9 mouse cellular contexts compared by ENCODE assay signal in genomic region chr6:20037769-20038168, GRCm38 (mm10).
DNase-seq lines count a peak whose midpoint lies in the region; ATAC-seq and TF ChIP-seq lines count a peak whose summit lies in the region.
"Had no signal": no experiment of that assay in that cellular context is flagged by ENCODE, and none has a peak within 500 bp of the region (broad histone marks: within the 10 kb centered on the region; RNA-seq: fewer than 3 reads in every experiment).

No protein-coding gene starts in this region.

- H3K9ac ChIP-seq in limb, embryonic 14.5 days (ENCODE audit: low read depth, low read length, severe bottlenecking), result no peak overlapping the region
- H3K9ac ChIP-seq in heart, embryonic 12.5 days, result no peak overlapping the region
- H3K9ac ChIP-seq in hindbrain, embryonic 12.5 days, result no peak overlapping the region
- H3K9ac ChIP-seq: neural tube, embryonic 12.5 days had no signal

- WGBS in limb, embryonic 14.5 days, result 74% methylated on average over 1 of the region's 1 CpGs
- WGBS in limb, embryonic 10.5 days, result 85% methylated on average over 1 of the region's 1 CpGs
- WGBS in heart, embryonic 12.5 days, result 27% methylated on average over 1 of the region's 1 CpGs
- 72% methylated on average over 1 of the region's 1 CpGs for WGBS in hindbrain, embryonic 12.5 days
- 26% methylated on average over 1 of the region's 1 CpGs for WGBS in kidney, adult 2 months

- no peaks in the 10 kb centered on the region for H3K9me3 ChIP-seq in limb, embryonic 14.5 days (ENCODE audit: control insufficient read depth, low read length)
- no peaks in the 10 kb centered on the region for H3K9me3 ChIP-seq in limb, embryonic 10.5 days (replicated peaks)
- H3K9me3 ChIP-seq in heart, embryonic 12.5 days (replicated peaks), result no peaks in the 10 kb centered on the region
- H3K9me3 ChIP-seq in hindbrain, embryonic 12.5 days (replicated peaks), result no peaks in the 10 kb centered on the region
- H3K9me3 ChIP-seq: neural tube, embryonic 12.5 days had no signal

- no peaks in the 10 kb centered on the region for H3K36me3 ChIP-seq in limb, embryonic 14.5 days (ENCODE audit: control insufficient read depth, insufficient read depth, low read length)
- H3K36me3 ChIP-seq in limb, embryonic 10.5 days, result no peaks in the 10 kb centered on the region
- H3K36me3 ChIP-seq in heart, embryonic 12.5 days, result no peaks in the 10 kb centered on the region
- no peaks in the 10 kb centered on the region for H3K36me3 ChIP-seq in hindbrain, embryonic 12.5 days
- no peaks in the 10 kb centered on the region for H3K36me3 ChIP-seq in kidney, adult 2 months (ENCODE audit: control insufficient read depth, insufficient read depth, low read length)
- H3K36me3 ChIP-seq: neural tube, embryonic 12.5 days had no signal

- ATAC-seq in limb, embryonic 14.5 days (ENCODE audit: low FRiP score, low read depth), result no peak
- ATAC-seq in heart, embryonic 12.5 days (ENCODE audit: insufficient number of reproducible peaks, low FRiP score), result peak; percentile 79
- no peak for ATAC-seq in hindbrain, embryonic 12.5 days (ENCODE audit: low FRiP score)
- no peak for ATAC-seq in megakaryocyte-erythroid progenitor cell, adult 5-6 weeks (replicated peaks; ENCODE audit: low FRiP score, low TSS enrichment, poor library complexity, severe bottlenecking)

- H3K4me2 ChIP-seq in limb, embryonic 14.5 days (replicated peaks; ENCODE audit: low read depth, low read length, severe bottlenecking), result no peak overlapping the region
- no peak overlapping the region for H3K4me2 ChIP-seq in heart, embryonic 12.5 days
- H3K4me2 ChIP-seq in hindbrain, embryonic 12.5 days (replicated peaks), result no peak overlapping the region
- H3K4me2 ChIP-seq: neural tube, embryonic 12.5 days had no signal

- peak; percentile 62 for DNase-seq in limb, embryonic 14.5 days (ENCODE audit: low spot score)
- DNase-seq in limb, embryonic 10.5 days (ENCODE audit: low spot score), result no peak
- DNase-seq in cerebellum, adult 8-10 months, result peak; percentile 53
- peak; percentile 0 for DNase-seq in mesoderm, embryonic 11.5 days (ENCODE audit: low read depth, low spot score)
- DNase-seq in kidney, adult 2 months, result no peak

- H3K4me3 ChIP-seq in limb, embryonic 14.5 days (replicated peaks; ENCODE audit: low read length), result no peak overlapping the region
- H3K4me3 ChIP-seq in limb, embryonic 10.5 days, result no peak overlapping the region
- no peak overlapping the region for H3K4me3 ChIP-seq in heart, embryonic 12.5 days
- no peak overlapping the region for H3K4me3 ChIP-seq in hindbrain, embryonic 12.5 days
- H3K4me3 ChIP-seq in kidney, adult 2 months (ENCODE audit: insufficient read depth, low read depth, low read length), result no peak overlapping the region
- H3K4me3 ChIP-seq: neural tube, embryonic 12.5 days had no signal

- H3K27me3 ChIP-seq in limb, embryonic 14.5 days (ENCODE audit: control insufficient read depth, insufficient read depth, low read length), result no peaks in the 10 kb centered on the region
- no peaks in the 10 kb centered on the region for H3K27me3 ChIP-seq in limb, embryonic 10.5 days (ENCODE audit: low read depth, poor library complexity, severe bottlenecking)
- H3K27me3 ChIP-seq in heart, embryonic 12.5 days (replicated peaks), result no peaks in the 10 kb centered on the region
- no peaks in the 10 kb centered on the region for H3K27me3 ChIP-seq in hindbrain, embryonic 12.5 days
- H3K27me3 ChIP-seq in kidney, adult 2 months (replicated peaks; ENCODE audit: control insufficient read depth, insufficient read depth, low read length), result no peaks in the 10 kb centered on the region
- H3K27me3 ChIP-seq: neural tube, embryonic 12.5 days had no signal

- H3K27ac ChIP-seq in limb, embryonic 14.5 days (replicated peaks; ENCODE audit: low read depth, low read length), result no peak overlapping the region
- no peak overlapping the region for H3K27ac ChIP-seq in limb, embryonic 10.5 days
- H3K27ac ChIP-seq in heart, embryonic 12.5 days (ENCODE audit: poor library complexity, severe bottlenecking), result no peak overlapping the region
- H3K27ac ChIP-seq in hindbrain, embryonic 12.5 days, result no peak overlapping the region
- no peak overlapping the region for H3K27ac ChIP-seq in kidney, adult 2 months (ENCODE audit: insufficient read depth, low read depth, low read length)
- H3K27ac ChIP-seq: neural tube, embryonic 12.5 days had no signal

- TF ChIP-seq CTCF in kidney, adult 2 months (conservative IDR thresholded peaks at IDR 0.05; ENCODE audit: insufficient read depth, insufficient read length, low read depth, low read length), result no peak

- no peaks in the 10 kb centered on the region for H3K4me1 ChIP-seq in limb, embryonic 14.5 days (ENCODE audit: control insufficient read depth, insufficient read depth, low read length)
- H3K4me1 ChIP-seq in limb, embryonic 10.5 days, result no peaks in the 10 kb centered on the region
- H3K4me1 ChIP-seq in heart, embryonic 12.5 days (replicated peaks), result 0 out of 2 replicates have a peak, but pooled peaks cover 3% of the 10 kb centered on the region
- no peaks in the 10 kb centered on the region for H3K4me1 ChIP-seq in hindbrain, embryonic 12.5 days
- H3K4me1 ChIP-seq in kidney, adult 2 months (ENCODE audit: control insufficient read depth, insufficient read depth, low read length), result no peaks in the 10 kb centered on the region
- H3K4me1 ChIP-seq: neural tube, embryonic 12.5 days had no signal

- TF ChIP-seq POLR2A in limb, embryonic 14.5 days (IDR thresholded peaks at IDR 0.05; ENCODE audit: borderline replicate concordance, extremely low read depth, insufficient read depth, insufficient read length), result no peak
- no peak for TF ChIP-seq POLR2A in kidney, adult 2 months (IDR thresholded peaks at IDR 0.05; ENCODE audit: low read depth, low read length)

Comparison
In these comparisons a context has a peak if more than half of its experiments do, and no peak if none do; other contexts are left out.
1. DNase-seq: peak in limb, embryonic 14.5 days (single experiment), cerebellum, adult 8-10 months (single experiment) and mesoderm, embryonic 11.5 days (single experiment); none in limb, embryonic 10.5 days (single experiment) and kidney, adult 2 months (single experiment).